Mouse (Mus musculus) heart, postnatal 4 days (tissue): ENCODE measurements around the gene Morn5. TPM values are rescaled to one million over a fixed set of nuclear protein-coding genes. Genes with fewer than 3 reads are reported as not detected.

ENCODE experiments used
- DNase-seq: peaks from one replicate; pipeline ENCODE4 v3.0.0; 2021
- total RNA-seq, 2 experiments: library from RNA; stranded (reverse); gene quantifications; 2 replicates each; pipeline ENCODE4 v1.2.3; 2021

Gene Morn5
- total RNA-seq, 2 experiments from 2014 or later, result not detected

GRCm38 (mm10) chr2:36071660-36072305 is 22.5 kb downstream of the Morn5 start:
- no peak for DNase-seq

GRCm38 (mm10) chr2:36073781-36074180 is 24.5 kb downstream of the Morn5 start:
- no peak for DNase-seq

GRCm38 (mm10) chr2:36075210-36075609 is 26.0 kb downstream of the Morn5 start:
- DNase-seq, result no peak

- no peak for DNase-seq
Measured at GRCm38 (mm10) chr2:36077160-36077761, 28.0 kb downstream of the Morn5 start.

GRCm38 (mm10) chr2:36081446-36081845 is 32.2 kb downstream of the Morn5 start:
- no peak for DNase-seq

- no peak for DNase-seq
Measured at GRCm38 (mm10) chr2:36082802-36083580, 33.7 kb downstream of the Morn5 start.

- DNase-seq, result no peak
Measured at GRCm38 (mm10) chr2:36085041-36085440, 35.8 kb downstream of the Morn5 start.

GRCm38 (mm10) chr2:36089190-36089589 is 39.9 kb downstream of the Morn5 start:
- DNase-seq, result no peak

GRCm38 (mm10) chr2:36090853-36091741 is 41.8 kb downstream of the Morn5 start:
- DNase-seq, result peak; percentile 67

- no peak for DNase-seq
Measured at GRCm38 (mm10) chr2:36092748-36093147, 43.5 kb downstream of the Morn5 start.

GRCm38 (mm10) chr2:36093301-36093700 is 44.0 kb downstream of the Morn5 start:
- no peak for DNase-seq

GRCm38 (mm10) chr2:36093914-36094475 is 44.7 kb downstream of the Morn5 start:
- DNase-seq, result no peak

GRCm38 (mm10) chr2:36097129-36097815 is 48.0 kb downstream of the Morn5 start:
- DNase-seq, result no peak

GRCm38 (mm10) chr2:36098021-36098420 is 48.8 kb downstream of the Morn5 start:
- DNase-seq, result no peak

- DNase-seq, result no peak
Measured at GRCm38 (mm10) chr2:36099739-36100138, 50.5 kb downstream of the Morn5 start.

- DNase-seq, result no peak
Measured at GRCm38 (mm10) chr2:36101866-36102558, 52.8 kb downstream of the Morn5 start.

GRCm38 (mm10) chr2:36102559-36102946 is 53.3 kb downstream of the Morn5 start:
- DNase-seq, result no peak

- DNase-seq, result no peak
Measured at GRCm38 (mm10) chr2:36103069-36103554, 53.9 kb downstream of the Morn5 start.

- peak; percentile 32 for DNase-seq
Measured at GRCm38 (mm10) chr2:36103555-36104367, 54.5 kb downstream of the Morn5 start.

GRCm38 (mm10) chr2:36104436-36104955 is 55.2 kb downstream of the Morn5 start:
- DNase-seq, result no peak
